ENCODE assay signal across 26 mouse cellular contexts in genomic region chr2:157375051-157375450, GRCm38 (mm10). TPM values are rescaled to one million over a fixed set of nuclear protein-coding genes. Genes with fewer than 3 reads are reported as not detected.
DNase-seq lines count a peak whose midpoint lies in the region; ATAC-seq and TF ChIP-seq lines count a peak whose summit lies in the region.
"Had no signal": no experiment of that assay in that cellular context is flagged by ENCODE, and none has a peak within 500 bp of the region (broad histone marks: within the 10 kb centered on the region; RNA-seq: fewer than 3 reads in every experiment).

No protein-coding gene starts in this region.

- ATAC-seq in lung, embryonic 14.5 days (ENCODE audit: insufficient read depth), result no peak
- ATAC-seq in neural tube, embryonic 12.5 days (ENCODE audit: low FRiP score, low read depth), result no peak
- peak; percentile 48 for ATAC-seq in intestine, embryonic 15.5 days

- no peaks in the 10 kb centered on the region for H3K27me3 ChIP-seq in lung, embryonic 14.5 days (ENCODE audit: insufficient read depth, low read length)
- H3K27me3 ChIP-seq in neural tube, embryonic 12.5 days (replicated peaks), result no peaks in the 10 kb centered on the region
- no peaks in the 10 kb centered on the region for H3K27me3 ChIP-seq in intestine, embryonic 15.5 days (replicated peaks)
- H3K27me3 ChIP-seq: embryonic facial prominence, embryonic 15.5 days; forebrain, embryonic 13.5 days; midbrain, embryonic 12.5 days had no signal

- H3K9me3 ChIP-seq in lung, embryonic 14.5 days (ENCODE audit: low read depth, low read length), result no peaks in the 10 kb centered on the region
- no peaks in the 10 kb centered on the region for H3K9me3 ChIP-seq in neural tube, embryonic 12.5 days
- H3K9me3 ChIP-seq in intestine, embryonic 15.5 days, result no peaks in the 10 kb centered on the region
- H3K9me3 ChIP-seq: embryonic facial prominence, embryonic 15.5 days; forebrain, embryonic 13.5 days; midbrain, embryonic 12.5 days had no signal

- peak overlapping the region; percentile 74 for H3K27ac ChIP-seq in lung, embryonic 14.5 days (ENCODE audit: low read depth)
- no peak overlapping the region for H3K27ac ChIP-seq in neural tube, embryonic 12.5 days
- H3K27ac ChIP-seq in intestine, embryonic 15.5 days, result peak overlapping the region; percentile 54
- H3K27ac ChIP-seq: embryonic facial prominence, embryonic 15.5 days; forebrain, embryonic 13.5 days; hindbrain, embryonic 14.5 days; kidney, postnatal 0 days; liver, embryonic 14.5 days; macrophage; midbrain, embryonic 12.5 days had no signal

- intact Hi-C loops in left cerebral cortex, postnatal 14 days (cut with DNase I), result no loop called here

- H3K4me1 ChIP-seq in lung, embryonic 14.5 days (ENCODE audit: insufficient read depth), result 0 out of 2 replicates have a peak, but pooled peaks cover 7% of the 10 kb centered on the region
- peaks cover 21% of the 10 kb centered on the region for H3K4me1 ChIP-seq in neural tube, embryonic 12.5 days
- peaks cover 34% of the 10 kb centered on the region for H3K4me1 ChIP-seq in intestine, embryonic 15.5 days (replicated peaks)

- H3K4me2 ChIP-seq in lung, embryonic 14.5 days, result no peak overlapping the region
- H3K4me2 ChIP-seq in neural tube, embryonic 12.5 days (replicated peaks), result 0 out of 2 replicates have a peak overlapping the region, but pooled peaks have one; percentile 38
- H3K4me2 ChIP-seq in intestine, embryonic 15.5 days (replicated peaks), result no peak overlapping the region
- H3K4me2 ChIP-seq: embryonic facial prominence, embryonic 15.5 days had no signal

- H3K4me3 ChIP-seq in lung, embryonic 14.5 days (ENCODE audit: low read depth, low read length), result no peak overlapping the region
- H3K4me3 ChIP-seq in neural tube, embryonic 12.5 days, result no peak overlapping the region
- no peak overlapping the region for H3K4me3 ChIP-seq in intestine, embryonic 15.5 days (replicated peaks)
- H3K4me3 ChIP-seq: embryonic facial prominence, embryonic 15.5 days; forebrain, embryonic 13.5 days; midbrain, embryonic 12.5 days had no signal

- H3K9ac ChIP-seq in lung, embryonic 14.5 days, result no peak overlapping the region
- no peak overlapping the region for H3K9ac ChIP-seq in neural tube, embryonic 12.5 days
- H3K9ac ChIP-seq in intestine, embryonic 15.5 days, result no peak overlapping the region
- H3K9ac ChIP-seq: embryonic facial prominence, embryonic 15.5 days; forebrain, embryonic 13.5 days; liver, embryonic 14.5 days; midbrain, embryonic 12.5 days had no signal

- peaks cover 11% of the 10 kb centered on the region; the same call in 1 of the 2 replicates for H3K36me3 ChIP-seq in lung, embryonic 14.5 days (ENCODE audit: insufficient read depth)
- H3K36me3 ChIP-seq in neural tube, embryonic 12.5 days, result peaks cover 11% of the 10 kb centered on the region
- no peaks in the 10 kb centered on the region for H3K36me3 ChIP-seq in intestine, embryonic 15.5 days

- TF ChIP-seq CTCF in lung, embryonic 14.5 days (IDR thresholded peaks at IDR 0.05; ENCODE audit: low read depth), result no peak

- 46% methylated on average over 7 of the region's 8 CpGs for WGBS in lung, embryonic 14.5 days
- 47% methylated on average over 8 of the region's 8 CpGs for WGBS in neural tube, embryonic 12.5 days
- 39% methylated on average over 8 of the region's 8 CpGs for WGBS in intestine, embryonic 15.5 days

- DNase-seq in lung, embryonic 14.5 days, result no peak
- DNase-seq in lung, postnatal 36 days, result no peak
- DNase-seq in neural tube, embryonic 10.5 days (ENCODE audit: extremely low spot score, low spot score), result no peak
- DNase-seq in embryo, embryonic 11 days, result no peak
- no peak for DNase-seq in left cerebral cortex, postnatal 14 days (ENCODE audit: low spot score in 2 of 2)
- DNase-seq: adrenal gland, postnatal 14 days; cerebellum, postnatal 10 days; gastrocnemius, postnatal 25 days; heart, postnatal 36 days; kidney, adult 18-20 months; right cerebral cortex, adult 18-20 months; thymus, adult 18-20 months; thymus, postnatal 4 days had no signal

RNA-seq across cellular contexts. Expression of gene Manbal, which starts 7.7 kb away (rescaled TPM):
- polyA plus RNA-seq in lung, embryonic 14.5 days (2014; fragmentation: Nextera tagmentation; extraction: Ambion mirVana), result 38.7 and 42.6 TPM in 2 replicates
- 76.8 and 79.0 TPM in 2 replicates for polyA plus RNA-seq in neural tube, embryonic 12.5 days (2016; fragmentation: Nextera tagmentation; extraction: Ambion mirVana)
- 68.4 and 73.7 TPM in 2 replicates for polyA plus RNA-seq in intestine, embryonic 15.5 days (2015; fragmentation: Nextera tagmentation; extraction: Ambion mirVana)
- 10 to 100 TPM; 74.4 to 80.6 TPM for total RNA-seq in left cerebral cortex, postnatal 14 days (2021)

RNA-seq across cellular contexts. Expression of gene Ghrh, which starts 27.7 kb away (rescaled TPM):
- polyA plus RNA-seq in lung, embryonic 14.5 days (2014; fragmentation: Nextera tagmentation; extraction: Ambion mirVana), result not detected in 2 replicates
- polyA plus RNA-seq in neural tube, embryonic 12.5 days (2016; fragmentation: Nextera tagmentation; extraction: Ambion mirVana), result 0.60 TPM in 1 of 2 replicates, not detected in the other
- 0.64 and 1.00 TPM in 2 replicates for polyA plus RNA-seq in intestine, embryonic 15.5 days (2015; fragmentation: Nextera tagmentation; extraction: Ambion mirVana)
- not detected for total RNA-seq in left cerebral cortex, postnatal 14 days (2021)
- total RNA-seq: adrenal gland, postnatal 14 days; gastrocnemius, postnatal 25 days; heart, postnatal 36 days; layer of hippocampus, adult 18-20 months; left cerebral cortex, postnatal 25 days had no signal
- polyA plus RNA-seq: embryonic facial prominence, embryonic 15.5 days; kidney, postnatal 0 days; macrophage; neural tube, embryonic 11.5 days; stomach, embryonic 14.5 days had no signal

RNA-seq across cellular contexts. Expression of gene Src, which starts 43.2 kb away (rescaled TPM):
- 16.4 and 18.9 TPM in 2 replicates for polyA plus RNA-seq in lung, embryonic 14.5 days (2014; fragmentation: Nextera tagmentation; extraction: Ambion mirVana)
- 34.2 and 38.1 TPM in 2 replicates for polyA plus RNA-seq in neural tube, embryonic 12.5 days (2016; fragmentation: Nextera tagmentation; extraction: Ambion mirVana)
- 18.1 and 19.4 TPM in 2 replicates for polyA plus RNA-seq in intestine, embryonic 15.5 days (2015; fragmentation: Nextera tagmentation; extraction: Ambion mirVana)
- total RNA-seq in left cerebral cortex, postnatal 14 days (2021), result 100 to 1,000 TPM; 100 to 104 TPM
